Mouse (Mus musculus) cortical plate, adult 2 months (tissue): ENCODE measurements at regions not wholly inside any gene's neighbourhood (a gene's known extent, or its start where the extent isn't known, plus 50 kb on each side); places are given as distances from the start of the nearest gene placed in this dataset.

Experiments used
- CTCF ChIP-seq: fragments of 200-500 bp; IDR thresholded peaks from 2 replicates; pipeline ENCODE4 v1.5.1; 2011; ENCODE audit warnings: mild to moderate bottlenecking, control low read depth, low read length; ENCODE audit not compliant: insufficient read depth; ENCODE audit errors: extremely low read depth
- POLR2A ChIP-seq: fragments of 200-500 bp; IDR thresholded peaks from 2 replicates; pipeline ENCODE4 v1.6.1; 2011; ENCODE audit warnings: mild to moderate bottlenecking, low read length, control low read depth; ENCODE audit not compliant: insufficient read depth; ENCODE audit errors: extremely low read depth

- TF ChIP-seq CTCF (no peak), POLR2A (no peak)
These were observed 804.3 kb downstream of the Tmem132b start for GRCm38 (mm10) chr5:126335553-126336520.
